Comparison of ENCODE assay signal across 16 mouse cellular contexts in the genomic region with DNA sequence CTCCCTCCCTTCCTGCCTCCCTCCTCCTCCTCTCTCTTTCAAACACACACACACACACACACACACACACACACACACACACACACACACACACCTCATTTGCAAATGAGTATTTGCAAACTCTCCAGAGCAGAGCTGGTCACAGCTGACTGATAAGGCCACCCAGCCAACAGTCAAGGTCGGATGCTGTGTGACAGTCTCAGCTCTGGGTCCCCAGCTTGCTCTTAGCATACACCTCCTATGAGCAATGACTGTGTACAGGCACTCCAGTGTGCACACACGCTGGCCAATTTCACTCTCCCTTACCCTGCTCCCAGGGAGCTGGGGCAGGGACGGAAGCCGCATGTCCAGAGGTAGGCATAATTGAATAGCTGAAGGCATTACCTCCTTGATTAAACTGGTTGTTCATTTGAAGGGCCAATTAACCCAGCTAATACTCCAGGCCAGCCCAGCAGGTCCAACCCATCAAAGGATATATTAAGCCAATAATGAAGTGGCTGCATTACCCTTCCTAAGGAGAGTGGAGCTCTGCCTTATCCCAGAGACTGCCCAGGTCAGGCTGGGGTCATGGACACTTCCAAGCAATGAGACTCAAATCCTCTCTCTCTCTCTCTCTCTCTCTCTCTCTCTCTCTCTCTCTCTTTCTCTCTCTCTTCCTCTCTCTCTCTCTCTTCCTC.
A peak's percentile ranks its signal among the peaks of the same experiment; 100 is the strongest.
DNase-seq lines count a peak whose midpoint lies in the region; ATAC-seq lines count a peak whose summit lies in the region.
"Had no signal": no experiment of that assay in that cellular context is flagged by ENCODE, and none has a peak within 500 bp of the region (broad histone marks: within the 10 kb centered on the region; RNA-seq: fewer than 3 reads in every experiment).

No protein-coding gene starts in this region.

- no peak overlapping the region for H3K9ac ChIP-seq in midbrain, embryonic 11.5 days (ENCODE audit: low read length)
- no peak overlapping the region for H3K9ac ChIP-seq in midbrain, embryonic 15.5 days
- H3K9ac ChIP-seq in hindbrain, embryonic 14.5 days, result no peak overlapping the region
- H3K9ac ChIP-seq: forebrain, embryonic 13.5 days; heart, embryonic 15.5 days had no signal

- H3K4me1 ChIP-seq in midbrain, embryonic 11.5 days (ENCODE audit: control insufficient read depth, insufficient read depth, low read length), result peaks cover 6% of the 10 kb centered on the region; the same call in 1 of the 2 replicates
- H3K4me1 ChIP-seq in midbrain, embryonic 15.5 days, result peaks cover 12% of the 10 kb centered on the region
- H3K4me1 ChIP-seq in hindbrain, embryonic 14.5 days (replicated peaks; ENCODE audit: control insufficient read depth, insufficient read depth, low read length), result peaks cover 23% of the 10 kb centered on the region

- WGBS in midbrain, embryonic 11.5 days, result 37% methylated on average over 4 of the region's 4 CpGs
- WGBS in midbrain, embryonic 15.5 days, result 28% methylated on average over 4 of the region's 4 CpGs
- 35% methylated on average over 4 of the region's 4 CpGs for WGBS in hindbrain, embryonic 14.5 days

- peak; percentile 36 for DNase-seq in embryo, embryonic 10 days (ENCODE audit: low spot score)
- DNase-seq in embryo, embryonic 9.5 days (ENCODE audit: extremely low spot score), result no peak
- DNase-seq in midbrain, embryonic 11.5 days (ENCODE audit: low spot score, missing footprints), result peak; percentile 87
- peak; percentile 60 to 66 for DNase-seq in adrenal gland, postnatal 36 days
- DNase-seq in splenic B cell, adult 2 months (ENCODE audit: low read depth, low spot score), result peak; percentile 82
- DNase-seq in hindbrain, embryonic 14.5 days (ENCODE audit: low spot score), result no peak
- DNase-seq in layer of hippocampus, postnatal 36 days, result no peak
- DNase-seq: cerebellum, adult 9-10 months; gastrocnemius, postnatal 36 days; right cerebral cortex, postnatal 25 days had no signal

- no peak overlapping the region for H3K4me3 ChIP-seq in midbrain, embryonic 11.5 days (ENCODE audit: low read depth, low read length)
- H3K4me3 ChIP-seq in midbrain, embryonic 15.5 days, result no peak overlapping the region
- H3K4me3 ChIP-seq in hindbrain, embryonic 14.5 days (replicated peaks; ENCODE audit: low read length), result no peak overlapping the region
- H3K4me3 ChIP-seq: forebrain, embryonic 13.5 days; heart, embryonic 15.5 days had no signal

- peak; percentile 40; the same call in 1 of the 2 replicates for ATAC-seq in midbrain, embryonic 11.5 days (ENCODE audit: low FRiP score)
- no peak for ATAC-seq in midbrain, embryonic 15.5 days (replicated peaks)
- ATAC-seq in hindbrain, embryonic 14.5 days (ENCODE audit: low FRiP score), result no peak
- ATAC-seq: forebrain, embryonic 13.5 days; hindbrain, postnatal 0 days; lung, postnatal 0 days had no signal

- no peaks in the 10 kb centered on the region for H3K36me3 ChIP-seq in midbrain, embryonic 11.5 days (ENCODE audit: control insufficient read depth, insufficient read depth, low read length)
- H3K36me3 ChIP-seq in midbrain, embryonic 15.5 days (replicated peaks), result no peaks in the 10 kb centered on the region
- H3K36me3 ChIP-seq in splenic B cell, adult 2 months (ENCODE audit: control insufficient read depth, insufficient read depth, low read length, poor library complexity, severe bottlenecking), result no peaks in the 10 kb centered on the region
- H3K36me3 ChIP-seq in hindbrain, embryonic 14.5 days (replicated peaks; ENCODE audit: control insufficient read depth, insufficient read depth), result no peaks in the 10 kb centered on the region
- H3K36me3 ChIP-seq: heart, embryonic 15.5 days had no signal

- no peaks in the 10 kb centered on the region for H3K27me3 ChIP-seq in midbrain, embryonic 11.5 days (ENCODE audit: control insufficient read depth, insufficient read depth, low read length)
- H3K27me3 ChIP-seq in midbrain, embryonic 15.5 days (replicated peaks), result 0 out of 2 replicates have a peak, but pooled peaks cover 6% of the 10 kb centered on the region
- no peaks in the 10 kb centered on the region for H3K27me3 ChIP-seq in splenic B cell, adult 2 months (ENCODE audit: control insufficient read depth, insufficient read depth, low read length, poor library complexity, severe bottlenecking)
- H3K27me3 ChIP-seq in hindbrain, embryonic 14.5 days (ENCODE audit: control insufficient read depth, insufficient read depth, low read length), result no peaks in the 10 kb centered on the region; the same call in 1 of the 2 replicates

- H3K4me2 ChIP-seq in midbrain, embryonic 11.5 days, result no peak overlapping the region
- no peak overlapping the region for H3K4me2 ChIP-seq in midbrain, embryonic 15.5 days
- H3K4me2 ChIP-seq in hindbrain, embryonic 14.5 days (replicated peaks), result no peak overlapping the region
- H3K4me2 ChIP-seq: forebrain, embryonic 13.5 days; heart, embryonic 15.5 days; liver, embryonic 11.5 days had no signal

- no peak overlapping the region for H3K27ac ChIP-seq in midbrain, embryonic 11.5 days (ENCODE audit: low read depth, low read length)
- no peak overlapping the region for H3K27ac ChIP-seq in midbrain, embryonic 15.5 days
- H3K27ac ChIP-seq in hindbrain, embryonic 14.5 days, result no peak overlapping the region
- H3K27ac ChIP-seq: forebrain, embryonic 13.5 days; heart, embryonic 15.5 days; hindbrain, postnatal 0 days had no signal

- no peaks in the 10 kb centered on the region for H3K9me3 ChIP-seq in midbrain, embryonic 11.5 days (ENCODE audit: control insufficient read depth, low read length)
- no peaks in the 10 kb centered on the region for H3K9me3 ChIP-seq in midbrain, embryonic 15.5 days
- H3K9me3 ChIP-seq in hindbrain, embryonic 14.5 days (ENCODE audit: control insufficient read depth, low read length), result no peaks in the 10 kb centered on the region
- H3K9me3 ChIP-seq: forebrain, embryonic 13.5 days; heart, embryonic 15.5 days had no signal

Comparison
In these comparisons a context has a peak if more than half of its experiments do, and no peak if none do; other contexts are left out.
1. DNase-seq: peak in embryo, embryonic 10 days (single experiment), midbrain, embryonic 11.5 days (single experiment), adrenal gland, postnatal 36 days (2 of 2) and splenic B cell, adult 2 months (single experiment); none in embryo, embryonic 9.5 days (single experiment), hindbrain, embryonic 14.5 days (single experiment) and layer of hippocampus, postnatal 36 days (0 of 2).